Mouse (Mus musculus) cerebellum, adult 2 months (tissue): Measurements from ENCODE around the gene Gm20518. TPM values are rescaled to one million over a fixed set of nuclear protein-coding genes. Genes with fewer than 3 reads are reported as not detected.

Experiments
- DNase-seq, 2 experiments: peaks; one replicate each; pipeline ENCODE4 v3.0.0; 2021
- H3K27ac ChIP-seq: fragments of 200-500 bp; 2 replicates; pipeline ENCODE4 v1.5.1; 2012; ENCODE audit warnings: low read length, control low read depth, inconsistent platforms; ENCODE audit not compliant: insufficient read depth
- H3K27me3 ChIP-seq: fragments of 200-500 bp; 2 replicates; pipeline ENCODE4 v1.6.1; 2012; ENCODE audit warnings: inconsistent platforms, mild to moderate bottlenecking, low read length, moderate library complexity; ENCODE audit not compliant: control insufficient read depth, insufficient read depth
- H3K4me1 ChIP-seq: fragments of 200-500 bp; 2 replicates; pipeline ENCODE4 v1.6.1; 2011; ENCODE audit warnings: low read length; ENCODE audit not compliant: control insufficient read depth, insufficient read depth
- H3K4me3 ChIP-seq: fragments of 200-500 bp; replicated peaks from 2 replicates; pipeline ENCODE3; 2011; ENCODE audit warnings: mild to moderate bottlenecking, low read depth, low read length, control low read depth; ENCODE audit not compliant: insufficient read depth
- CTCF ChIP-seq: fragments of 200-500 bp; IDR thresholded peaks from 2 replicates; pipeline ENCODE4 v1.5.1; 2011; ENCODE audit warnings: low read depth, mild to moderate bottlenecking, control low read depth, low read length, moderate library complexity, borderline replicate concordance; ENCODE audit not compliant: insufficient read depth
- POLR2A ChIP-seq: fragments of 200-500 bp; IDR thresholded peaks from 2 replicates; pipeline ENCODE4 v1.6.1; 2011; ENCODE audit warnings: low read length, control low read depth, borderline replicate concordance; ENCODE audit not compliant: insufficient read depth
- WGBS: fragments of 180-500 bp; shearing (Covaris S2); methylation state at CpG from one replicate; pipeline ENCODE4 v1.1.7; 2018; 5-methylcytosine and 5-hydroxymethylcytosine counted together
- polyA plus RNA-seq: library from polyadenylated mRNA; depleted of rRNA; stranded (reverse); fragments of >200 nt; gene quantifications from 2 replicates; pipeline ENCODE4 v1.2.3, GENCODE M21; 2012

Gm20518 gene
- polyA plus RNA-seq, 1 experiment: 9.1 TPM

- 98% methylated on average over 2 of the region's 2 CpGs for WGBS
- no peak for TF ChIP-seq CTCF
- no peak for TF ChIP-seq POLR2A
Observed at GRCm38 (mm10) chr16:17828229-17828628, 63.2 kb downstream of the Gm20518 start.

GRCm38 (mm10) chr16:17826500-17826899 lies 65.0 kb downstream of the Gm20518 start:
- DNase-seq: peak; percentile 66 to 81
- no peak for TF ChIP-seq POLR2A
- TF ChIP-seq CTCF: no peak
- Histone ChIP-seq H3K27me3 (no peaks in the 10 kb centered on the region), H3K27ac (peak overlapping the region; percentile 28), H3K4me1 (peaks cover 9% of the 10 kb centered on the region; the same call in 1 of the 2 replicates), H3K4me3 (no peak overlapping the region)
- 23% methylated on average over 2 of the region's 2 CpGs for WGBS

More at GRCm38 (mm10) chr16:17828229-17828628, 63.2 kb downstream of the Gm20518 start:
- no peak overlapping the region for H3K27ac ChIP-seq
- peaks cover 13% of the 10 kb centered on the region for H3K4me1 ChIP-seq
- no peaks in the 10 kb centered on the region for H3K27me3 ChIP-seq
- H3K4me3 ChIP-seq: no peak overlapping the region
- DNase-seq: no peak

- DNase-seq: no peak
- no peak overlapping the region for H3K27ac ChIP-seq
- TF ChIP-seq POLR2A: no peak
- no peak for TF ChIP-seq CTCF
- no peak overlapping the region for H3K4me3 ChIP-seq
- 83% methylated on average over 8 of the region's 8 CpGs for WGBS
- H3K4me1 ChIP-seq: peaks cover 6% of the 10 kb centered on the region; the same call in 1 of the 2 replicates
- H3K27me3 ChIP-seq: no peaks in the 10 kb centered on the region
Observed at GRCm38 (mm10) chr16:17816528-17816927, 74.9 kb downstream of the Gm20518 start.

- TF ChIP-seq CTCF: peak; percentile 75
- TF ChIP-seq POLR2A: no peak
- H3K27me3 ChIP-seq: no peaks in the 10 kb centered on the region
- H3K4me1 ChIP-seq: peaks cover 6% of the 10 kb centered on the region; the same call in 1 of the 2 replicates
- H3K27ac ChIP-seq: no peak overlapping the region
- WGBS: 8% methylated on average over 63 of the region's 63 CpGs
- peak; percentile 55 to 67 for DNase-seq
- H3K4me3 ChIP-seq: peak overlapping the region; percentile 24
Observed at GRCm38 (mm10) chr16:17815411-17816402, 75.8 kb downstream of the Gm20518 start.

- Histone ChIP-seq H3K4me1 (peaks cover 6% of the 10 kb centered on the region; the same call in 1 of the 2 replicates), H3K27me3 (no peaks in the 10 kb centered on the region), H3K4me3 (no peak overlapping the region), H3K27ac (no peak overlapping the region)
- no peak for TF ChIP-seq CTCF
- no peak for TF ChIP-seq POLR2A
- no peak for DNase-seq
- WGBS: 79% methylated on average over 4 of the region's 4 CpGs
Observed at GRCm38 (mm10) chr16:17813173-17813572, 78.3 kb downstream of the Gm20518 start.

- DNase-seq: peak in 1 of 2 experiments; percentile 43
- 8% methylated on average over 5 of the region's 5 CpGs for WGBS
- no peak overlapping the region for H3K4me3 ChIP-seq
Observed at GRCm38 (mm10) chr16:17812120-17812519, 79.4 kb downstream of the Gm20518 start.

GRCm38 (mm10) chr16:17809711-17810110 lies 81.8 kb downstream of the Gm20518 start:
- 55% methylated on average over 7 of the region's 7 CpGs for WGBS
- Histone ChIP-seq H3K27me3 (no peaks in the 10 kb centered on the region), H3K4me3 (no peak overlapping the region), H3K27ac (no peak overlapping the region), H3K4me1 (no peaks in the 10 kb centered on the region)
- TF ChIP-seq CTCF (no peak), POLR2A (no peak)
- no peak for DNase-seq

More at GRCm38 (mm10) chr16:17812120-17812519, 79.4 kb downstream of the Gm20518 start:
- no peak overlapping the region for H3K27ac ChIP-seq
- TF ChIP-seq POLR2A (no peak), CTCF (peak; percentile 26; the same call in 1 of the 2 replicates)
- H3K4me1 ChIP-seq: peaks cover 6% of the 10 kb centered on the region; the same call in 1 of the 2 replicates
- H3K27me3 ChIP-seq: no peaks in the 10 kb centered on the region

GRCm38 (mm10) chr16:17809125-17809524 lies 82.3 kb downstream of the Gm20518 start:
- Histone ChIP-seq H3K4me1 (peaks cover 5% of the 10 kb centered on the region), H3K27ac (no peak overlapping the region), H3K27me3 (0 out of 2 replicates have a peak, but pooled peaks cover 1% of the 10 kb centered on the region), H3K4me3 (no peak overlapping the region)
- TF ChIP-seq CTCF (no peak), POLR2A (no peak)
- WGBS: 64% methylated on average over 4 of the region's 4 CpGs
- no peak for DNase-seq
